In the genomic region with DNA sequence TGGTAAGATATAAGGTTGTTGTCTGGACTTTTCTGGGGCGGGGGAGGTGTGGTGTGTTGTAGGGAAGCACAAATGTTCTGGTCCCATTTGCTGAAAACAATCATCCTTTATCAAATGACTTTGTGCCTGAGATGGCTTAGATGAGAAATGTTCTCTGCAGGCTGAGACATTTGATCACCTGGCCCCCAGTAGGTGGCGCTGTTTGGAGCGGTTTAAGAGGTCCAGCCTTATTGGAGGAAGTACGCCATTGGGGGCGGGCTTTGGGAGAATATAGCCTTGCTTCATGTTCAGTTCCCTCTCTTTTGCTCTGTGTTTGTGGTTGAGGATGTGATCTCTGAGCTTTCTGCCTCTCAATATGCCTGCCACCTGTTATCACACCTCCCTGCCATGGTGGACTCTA, we compare ENCODE assay signal across 8 mouse cellular contexts. TPM values are rescaled to one million over a fixed set of nuclear protein-coding genes. Genes with fewer than 3 reads are reported as not detected.
DNase-seq lines count a peak whose midpoint lies in the region; ATAC-seq and TF ChIP-seq lines count a peak whose summit lies in the region.

No protein-coding gene starts in this region.

- TF ChIP-seq CTCF in kidney, adult 2 months (conservative IDR thresholded peaks at IDR 0.05; ENCODE audit: insufficient read depth, insufficient read length, low read depth, low read length): peak; percentile 62
- peak; percentile 79 for TF ChIP-seq CTCF in Patski (IDR thresholded peaks at IDR 0.05)

- no peak for ATAC-seq in Patski

- in situ Hi-C loops in Patski (cut with MboI; ENCODE audit: low pct_unique_long_range_greater_than_20kb): loop anchor here (5.0 kb wide), 1 partner anchor 261 kb away; no protein-coding TSS in a partner anchor

- TF ChIP-seq POLR2A in kidney, adult 2 months (IDR thresholded peaks at IDR 0.05; ENCODE audit: low read depth, low read length): no peak

- POLR2A ChIA-PET in Patski (lab: Charles Lee): no interaction called here

- H3K27me3 ChIP-seq in kidney, adult 2 months (replicated peaks; ENCODE audit: control insufficient read depth, insufficient read depth, low read length): no peaks in the 10 kb centered on the region
- no peaks in the 10 kb centered on the region for H3K27me3 ChIP-seq in Patski

- H3K4me1 ChIP-seq in kidney, adult 2 months (ENCODE audit: control insufficient read depth, insufficient read depth, low read length): no peaks in the 10 kb centered on the region

- WGBS in kidney, adult 2 months: 53% methylated on average over 5 of the region's 5 CpGs

- DNase-seq in kidney, adult 2 months: peak; percentile 16
- no peak for DNase-seq in kidney, adult 11 months
- DNase-seq in Patski (ENCODE audit: low read depth, low spot score): no peak
- DNase-seq in cerebellum, postnatal 10 days: peak; percentile 61 to 62
- peak; percentile 3 for DNase-seq in skeletal muscle tissue, adult 2 months (ENCODE audit: low read depth, low spot score)
- no peak for DNase-seq in yolk sac, embryonic 10.5 days (ENCODE audit: low spot score)
- no peak for DNase-seq in frontal cortex, postnatal 14 days (ENCODE audit: low spot score in 2 of 2)
- no peak for DNase-seq in layer of hippocampus, adult 18-20 months (ENCODE audit: low spot score in 2 of 2)

- CTCF ChIA-PET in Patski (lab: Charles Lee): interaction anchor here (1.0 to 1.6 kb wide), 3 partner anchors 11 to 262 kb away, joined by 3 to 8 read pairs (median 4); no protein-coding TSS in a partner anchor

- no peak overlapping the region for H3K27ac ChIP-seq in kidney, adult 2 months (ENCODE audit: insufficient read depth, low read depth, low read length)

- no peak overlapping the region for H3K4me3 ChIP-seq in kidney, adult 2 months (ENCODE audit: insufficient read depth, low read depth, low read length)

- no peaks in the 10 kb centered on the region for H3K36me3 ChIP-seq in kidney, adult 2 months (ENCODE audit: control insufficient read depth, insufficient read depth, low read length)

RNA-seq across cellular contexts. Expression of a gene that starts 44.2 kb away (rescaled TPM):
- polyA plus RNA-seq in kidney, adult 2 months (2012; rRNA removed): not detected in 2 replicates
- not detected for polyA plus RNA-seq in Patski (2021)
- not detected for total RNA-seq in layer of hippocampus, adult 18-20 months (2021)

Comparison
In these comparisons a context has a peak if more than half of its experiments do, and no peak if none do; other contexts are left out.
1. DNase-seq: peak in kidney, adult 2 months (single experiment), cerebellum, postnatal 10 days (2 of 2) and skeletal muscle tissue, adult 2 months (single experiment); none in kidney, adult 11 months (single experiment), Patski (single experiment), yolk sac, embryonic 10.5 days (single experiment), frontal cortex, postnatal 14 days (0 of 2) and layer of hippocampus, adult 18-20 months (0 of 2).